Mouse (Mus musculus) small intestine, adult 2 months (tissue): ENCODE measurements at regions not wholly inside any gene's neighbourhood (a gene's known extent, or its start where the extent isn't known, plus 50 kb on each side); places are given as distances from the start of the nearest gene placed in this dataset.

ENCODE experiments used
- H3K27ac ChIP-seq: fragments of 200-500 bp; 2 replicates; pipeline ENCODE4 v1.5.1; 2012; ENCODE audit warnings: low read depth, low read length, control low read depth, inconsistent platforms; ENCODE audit not compliant: insufficient read depth
- H3K27me3 ChIP-seq: fragments of 200-500 bp; 2 replicates; pipeline ENCODE4 v1.6.1; 2012; ENCODE audit warnings: mild to moderate bottlenecking, moderate library complexity, low read length, inconsistent platforms; ENCODE audit not compliant: control insufficient read depth, insufficient read depth
- H3K36me3 ChIP-seq: fragments of 200-500 bp; 2 replicates; pipeline ENCODE4 v1.6.1; 2012; ENCODE audit warnings: mild to moderate bottlenecking, low read length, control low read depth, inconsistent platforms; ENCODE audit not compliant: control insufficient read depth, insufficient read depth
- H3K4me1 ChIP-seq: fragments of 200-500 bp; 2 replicates; pipeline ENCODE4 v1.6.1; 2012; ENCODE audit warnings: low read length, inconsistent platforms, mixed read lengths; ENCODE audit not compliant: control insufficient read depth, insufficient read depth, insufficient read length
- H3K4me3 ChIP-seq: fragments of 200-500 bp; 2 replicates; pipeline ENCODE4 v1.5.1; 2012; ENCODE audit warnings: low read depth, mild to moderate bottlenecking, control low read depth, inconsistent platforms, low read length, moderate library complexity
- CTCF ChIP-seq: fragments of 200-500 bp; IDR thresholded peaks from 2 replicates; pipeline ENCODE4 v1.5.1; 2012; ENCODE audit warnings: low read depth, mild to moderate bottlenecking, control low read depth, inconsistent platforms, low read length, moderate library complexity, mixed read lengths; ENCODE audit not compliant: insufficient replicate concordance, insufficient read length; ENCODE audit errors: extremely low read depth
- POLR2A ChIP-seq: fragments of 200-500 bp; IDR thresholded peaks from 2 replicates; pipeline ENCODE4 v1.6.1; 2012; ENCODE audit warnings: low read depth, mild to moderate bottlenecking, control low read depth, inconsistent platforms, low read length, moderate library complexity
- WGBS: fragments of 180-500 bp; shearing (Covaris S2); methylation state at CpG from one replicate; pipeline ENCODE4 v1.1.7; 2018; 5-methylcytosine and 5-hydroxymethylcytosine counted together

DNA sequence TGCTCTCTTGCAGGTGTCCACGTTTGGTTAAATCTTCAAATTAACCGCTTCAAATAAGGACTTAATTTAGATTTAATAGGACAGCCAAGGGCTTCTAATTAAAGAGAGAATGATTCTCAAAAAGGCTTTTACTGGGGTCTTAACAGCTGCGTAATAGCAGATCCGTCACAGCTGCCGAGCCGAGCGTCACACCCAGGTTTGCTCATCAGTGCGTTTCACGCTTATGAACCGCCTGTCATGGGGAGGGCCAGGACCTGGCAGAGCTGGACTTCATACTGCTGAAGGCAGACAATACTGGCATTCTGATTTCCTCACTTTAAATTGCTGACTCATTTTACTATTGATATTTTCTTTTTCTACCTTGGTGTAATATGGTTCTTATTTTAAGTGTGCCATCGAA lies 221.2 kb downstream of the Irx2 start:
- no peaks in the 10 kb centered on the region for H3K4me1 ChIP-seq
- no peak for TF ChIP-seq CTCF
- TF ChIP-seq POLR2A: no peak
- no peaks in the 10 kb centered on the region for H3K27me3 ChIP-seq
- no peaks in the 10 kb centered on the region for H3K36me3 ChIP-seq
- H3K4me3 ChIP-seq: no peak overlapping the region
- 81% methylated on average over 11 of the region's 11 CpGs for WGBS
- no peak overlapping the region for H3K27ac ChIP-seq

GRCm38 (mm10) chr13:72852896-72853295 lies 224.3 kb downstream of the Irx2 start:
- 75% methylated on average over 4 of the region's 4 CpGs for WGBS
- Histone ChIP-seq H3K4me3 (no peak overlapping the region), H3K27me3 (no peaks in the 10 kb centered on the region), H3K27ac (no peak overlapping the region), H3K4me1 (no peaks in the 10 kb centered on the region), H3K36me3 (no peaks in the 10 kb centered on the region)
- TF ChIP-seq CTCF (no peak), POLR2A (no peak)

GRCm38 (mm10) chr13:72875921-72876320 lies 247.3 kb downstream of the Irx2 start:
- Histone ChIP-seq H3K27ac (no peak overlapping the region), H3K36me3 (no peaks in the 10 kb centered on the region), H3K4me1 (no peaks in the 10 kb centered on the region), H3K27me3 (no peaks in the 10 kb centered on the region), H3K4me3 (no peak overlapping the region)
- TF ChIP-seq CTCF (no peak), POLR2A (no peak)

DNA sequence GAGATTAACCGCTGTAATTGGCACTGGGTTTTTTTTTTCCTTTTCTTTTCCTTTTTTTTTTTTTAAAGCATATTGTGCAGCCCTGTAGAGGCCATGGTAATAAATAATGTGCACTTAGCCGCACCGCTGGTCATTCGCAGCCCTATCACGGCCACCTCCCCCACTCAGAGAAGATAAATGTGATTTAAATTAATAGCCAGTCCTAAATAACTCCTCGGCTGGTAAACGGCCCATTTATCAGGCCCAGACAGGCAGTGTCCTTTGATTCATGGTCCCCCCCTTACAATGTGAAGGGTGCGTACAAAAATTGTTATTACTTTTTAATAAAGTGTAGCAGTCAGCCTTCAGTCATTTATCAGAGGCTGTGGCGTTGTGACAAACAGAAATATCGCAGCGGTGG lies 266.4 kb downstream of the Irx2 start:
- Histone ChIP-seq H3K4me3 (no peak overlapping the region), H3K36me3 (no peaks in the 10 kb centered on the region), H3K27ac (no peak overlapping the region), H3K27me3 (no peaks in the 10 kb centered on the region), H3K4me1 (no peaks in the 10 kb centered on the region)
- TF ChIP-seq POLR2A (no peak), CTCF (no peak)
- 50% methylated on average over 11 of the region's 11 CpGs for WGBS

DNA sequence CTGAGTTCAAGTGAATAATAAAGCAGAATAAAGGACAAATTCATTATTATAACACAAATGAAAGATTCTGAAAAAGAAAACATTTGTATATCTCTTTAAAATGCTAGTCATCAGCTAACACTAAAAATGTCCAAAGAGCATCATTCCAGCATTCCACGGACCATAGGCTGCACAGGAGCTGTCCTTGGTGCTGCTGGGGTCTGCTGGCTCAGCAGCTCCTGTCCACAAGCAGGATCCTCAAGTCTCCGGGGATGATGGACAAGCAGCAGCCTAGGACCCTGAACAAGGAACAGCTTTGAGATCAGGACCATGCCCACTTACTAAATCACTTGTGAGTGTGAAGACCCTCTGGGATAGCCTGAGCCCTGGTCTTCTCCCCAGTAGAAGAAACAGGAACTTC lies 274.0 kb downstream of the Irx2 start:
- H3K4me3 ChIP-seq: no peak overlapping the region
- no peaks in the 10 kb centered on the region for H3K36me3 ChIP-seq
- H3K27me3 ChIP-seq: no peaks in the 10 kb centered on the region
- no peak for TF ChIP-seq CTCF
- no peak for TF ChIP-seq POLR2A
- H3K27ac ChIP-seq: no peak overlapping the region
- WGBS: 31% methylated on average over 2 of the region's 2 CpGs
- no peaks in the 10 kb centered on the region for H3K4me1 ChIP-seq

GRCm38 (mm10) chr13:72918895-72919294 lies 290.3 kb downstream of the Irx2 start:
- Histone ChIP-seq H3K27me3 (no peaks in the 10 kb centered on the region), H3K27ac (no peak overlapping the region), H3K4me3 (no peak overlapping the region), H3K4me1 (no peaks in the 10 kb centered on the region), H3K36me3 (no peaks in the 10 kb centered on the region)
- TF ChIP-seq POLR2A (no peak), CTCF (no peak)
- WGBS: 41% methylated on average over 4 of the region's 4 CpGs

- no peak overlapping the region for H3K4me3 ChIP-seq
- no peaks in the 10 kb centered on the region for H3K27me3 ChIP-seq
- TF ChIP-seq CTCF (no peak), POLR2A (no peak)
- H3K4me1 ChIP-seq: no peaks in the 10 kb centered on the region
- 25% methylated on average over 1 of the region's 1 CpGs for WGBS
- H3K36me3 ChIP-seq: no peaks in the 10 kb centered on the region
- no peak overlapping the region for H3K27ac ChIP-seq
These were observed 291.7 kb downstream of the Irx2 start for GRCm38 (mm10) chr13:72920368-72920767.

GRCm38 (mm10) chr13:72924560-72925135 lies 296.0 kb downstream of the Irx2 start:
- H3K36me3 ChIP-seq: no peaks in the 10 kb centered on the region
- H3K4me1 ChIP-seq: no peaks in the 10 kb centered on the region
- 24% methylated on average over 6 of the region's 6 CpGs for WGBS
- no peaks in the 10 kb centered on the region for H3K27me3 ChIP-seq
- TF ChIP-seq POLR2A (no peak), CTCF (no peak)
- no peak overlapping the region for H3K27ac ChIP-seq
- no peak overlapping the region for H3K4me3 ChIP-seq
